Mouse (Mus musculus) midbrain, postnatal 0 days (tissue): ENCODE measurements at regions not wholly inside any gene's neighbourhood (a gene's known extent, or its start where the extent isn't known, plus 50 kb on each side); places are given as distances from the start of the nearest gene placed in this dataset.

ENCODE experiments used
- ATAC-seq: fragments of 200-750 bp; cut with Nextera tagmentation; 2 replicates; pipeline ENCODE4 v1.8.0; 2017; ENCODE audit warnings: moderate number of reproducible peaks, mild to moderate bottlenecking, moderate TSS enrichment, moderate library complexity; ENCODE audit not compliant: low FRiP score
- DNase-seq: peaks from one replicate; pipeline ENCODE4 v3.0.0-alpha.2; 2015; ENCODE audit warnings: low spot score
- H3K27ac ChIP-seq: fragments of 300-500 bp; sonication (generic); 2 replicates; pipeline ENCODE4 v1.5.1; 2014; ENCODE audit warnings: low read depth, mild to moderate bottlenecking, low read length, mixed read lengths
- H3K27me3 ChIP-seq: fragments of 300-500 bp; sonication (generic); 2 replicates; pipeline ENCODE4 v1.6.1; 2014; ENCODE audit warnings: low read length, control low read depth, mixed read lengths; ENCODE audit not compliant: insufficient read depth
- H3K36me3 ChIP-seq: fragments of 300-500 bp; sonication (generic); 2 replicates; pipeline ENCODE4 v1.6.1; 2014; ENCODE audit warnings: low read length, control low read depth, mixed read lengths; ENCODE audit not compliant: insufficient read depth
- H3K4me1 ChIP-seq: fragments of 300-500 bp; sonication (generic); 2 replicates; pipeline ENCODE4 v1.6.1; 2014; ENCODE audit warnings: mild to moderate bottlenecking, control low read depth, antibody characterized with exemption, low read length, mixed read lengths; ENCODE audit not compliant: insufficient read depth
- H3K4me2 ChIP-seq: fragments of 300-500 bp; sonication (generic); 2 replicates; pipeline ENCODE4 v1.6.1; 2014; ENCODE audit warnings: low read depth, mild to moderate bottlenecking, low read length, mixed read lengths; ENCODE audit not compliant: poor library complexity, severe bottlenecking
- H3K4me3 ChIP-seq: fragments of 300-500 bp; sonication (generic); 2 replicates; pipeline ENCODE4 v1.5.1; 2014; ENCODE audit warnings: low read depth, mild to moderate bottlenecking, low read length, moderate library complexity
- H3K9ac ChIP-seq: fragments of 300-500 bp; sonication (generic); replicated peaks from 2 replicates; pipeline ENCODE4 v1.6.1; 2014; ENCODE audit warnings: mild to moderate bottlenecking, low read length, moderate library complexity, mixed read lengths; ENCODE audit not compliant: poor library complexity, severe bottlenecking
- H3K9me3 ChIP-seq: fragments of 300-500 bp; sonication (generic); 2 replicates; pipeline ENCODE4 v1.6.1; 2016; ENCODE audit warnings: low read length, control low read depth
- CTCF ChIP-seq: IDR thresholded peaks from 2 replicates; pipeline ENCODE4 v1.5.1; 2016; ENCODE audit warnings: antibody characterized with exemption, mild to moderate bottlenecking
- WGBS: fragments of 180-500 bp; shearing (Covaris S2); extraction: QIAGEN DNeasy Blood & Tissue Kit; methylation state at CpG from one replicate; pipeline ENCODE4 v1.1.7; 2014; 5-methylcytosine and 5-hydroxymethylcytosine counted together

DNA sequence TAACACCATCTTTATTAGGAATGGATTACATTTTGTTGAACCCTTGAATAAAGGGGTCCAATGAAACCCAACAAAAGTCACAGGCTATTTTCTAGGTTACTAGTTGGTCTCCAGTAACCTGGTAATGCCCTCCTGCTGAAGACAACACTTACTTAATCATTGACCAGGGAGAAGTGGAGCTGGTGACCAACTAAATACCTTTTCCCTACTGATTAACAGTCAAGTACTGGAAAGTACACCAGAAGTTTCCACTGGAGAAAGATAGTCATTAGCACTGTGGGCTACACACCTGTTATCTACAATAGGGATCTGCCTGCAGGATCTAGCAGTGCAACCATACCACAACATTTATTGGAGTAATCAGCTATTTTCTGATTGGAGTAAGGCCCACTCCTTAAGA is 718.7 kb downstream of the Trhde start:
- DNase-seq: no peak
- H3K27me3 ChIP-seq: no peaks in the 10 kb centered on the region
- H3K4me3 ChIP-seq: no peak overlapping the region
- H3K9me3 ChIP-seq: no peaks in the 10 kb centered on the region
- H3K4me1 ChIP-seq: no peaks in the 10 kb centered on the region
- ATAC-seq: no peak
- no peak overlapping the region for H3K9ac ChIP-seq
- no peak overlapping the region for H3K27ac ChIP-seq
- TF ChIP-seq CTCF: no peak
- no peak overlapping the region for H3K4me2 ChIP-seq
- no peaks in the 10 kb centered on the region for H3K36me3 ChIP-seq

DNA sequence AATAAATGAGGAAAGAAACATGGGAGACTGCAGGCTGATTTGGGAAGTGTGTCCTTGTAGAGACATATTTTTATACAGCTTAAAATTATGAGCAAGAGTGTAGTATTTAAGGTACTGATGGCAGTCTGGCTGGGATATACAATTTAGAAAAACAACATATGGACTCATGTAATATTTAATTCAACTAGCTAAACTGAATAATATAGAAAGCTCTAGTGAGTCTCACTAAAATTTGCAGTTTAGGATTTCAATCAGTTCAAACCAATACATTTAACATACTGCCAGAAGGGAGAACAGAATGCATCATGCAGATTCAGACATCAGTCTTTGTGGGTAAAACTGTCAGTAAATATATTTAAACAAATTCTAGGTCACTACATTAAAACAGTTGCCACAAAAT is 760.1 kb downstream of the Trhde start:
- no peak for TF ChIP-seq CTCF
- no peak overlapping the region for H3K9ac ChIP-seq
- no peaks in the 10 kb centered on the region for H3K4me1 ChIP-seq
- no peaks in the 10 kb centered on the region for H3K36me3 ChIP-seq
- no peak for DNase-seq
- H3K27me3 ChIP-seq: no peaks in the 10 kb centered on the region
- H3K4me3 ChIP-seq: no peak overlapping the region
- no peak overlapping the region for H3K4me2 ChIP-seq
- ATAC-seq: no peak
- H3K27ac ChIP-seq: no peak overlapping the region
- H3K9me3 ChIP-seq: no peaks in the 10 kb centered on the region

DNA sequence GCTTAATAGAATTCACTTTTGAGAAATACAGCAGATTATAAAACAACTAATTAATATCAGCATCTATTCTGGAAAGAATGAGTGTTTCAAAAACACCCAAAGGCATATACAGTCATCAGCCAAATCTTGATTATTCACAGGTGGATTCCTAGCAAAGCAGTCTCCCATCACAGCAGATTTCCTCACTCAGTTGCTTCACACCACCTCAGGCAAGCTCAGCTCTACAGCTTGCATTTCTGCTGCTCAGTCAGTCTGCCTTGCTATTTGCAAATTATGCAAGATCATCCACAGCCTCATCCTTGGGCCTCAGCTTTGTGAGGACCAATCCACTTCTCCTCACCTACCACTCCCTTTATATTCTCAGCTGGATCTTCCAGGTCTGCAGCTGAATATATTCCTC is 788.7 kb downstream of the Trhde start:
- Histone ChIP-seq H3K9me3 (no peaks in the 10 kb centered on the region), H3K4me2 (no peak overlapping the region), H3K36me3 (no peaks in the 10 kb centered on the region), H3K4me3 (no peak overlapping the region), H3K9ac (no peak overlapping the region), H3K27me3 (no peaks in the 10 kb centered on the region), H3K4me1 (no peaks in the 10 kb centered on the region), H3K27ac (no peak overlapping the region)
- no peak for TF ChIP-seq CTCF
- DNase-seq (peak; percentile 47), ATAC-seq (peak; percentile 62; the same call in 1 of the 2 replicates)

DNA sequence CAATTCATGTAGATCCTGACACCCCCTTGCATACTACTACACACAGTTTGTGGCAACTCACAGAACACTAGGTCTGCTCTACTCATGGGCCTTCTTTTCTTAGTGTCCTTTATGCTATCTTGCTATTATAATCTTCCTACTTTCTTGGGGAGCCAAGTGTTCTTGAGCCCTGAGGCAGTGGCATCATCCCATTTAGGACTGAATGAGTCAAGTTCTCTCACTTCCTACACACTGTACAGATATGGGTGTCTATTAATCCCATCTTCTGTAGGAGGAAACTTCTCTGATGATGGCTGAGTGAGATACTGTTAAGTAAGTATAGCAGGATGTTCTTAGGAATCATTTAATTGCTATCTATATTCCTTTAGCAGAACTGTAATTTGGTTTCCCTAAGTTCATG is 816.7 kb downstream of the Trhde start:
- Histone ChIP-seq H3K4me3 (no peak overlapping the region), H3K9ac (no peak overlapping the region), H3K4me2 (no peak overlapping the region), H3K4me1 (no peaks in the 10 kb centered on the region), H3K36me3 (no peaks in the 10 kb centered on the region), H3K9me3 (no peaks in the 10 kb centered on the region), H3K27me3 (no peaks in the 10 kb centered on the region), H3K27ac (no peak overlapping the region)
- no peak for ATAC-seq
- DNase-seq: no peak
- TF ChIP-seq CTCF: no peak

DNA sequence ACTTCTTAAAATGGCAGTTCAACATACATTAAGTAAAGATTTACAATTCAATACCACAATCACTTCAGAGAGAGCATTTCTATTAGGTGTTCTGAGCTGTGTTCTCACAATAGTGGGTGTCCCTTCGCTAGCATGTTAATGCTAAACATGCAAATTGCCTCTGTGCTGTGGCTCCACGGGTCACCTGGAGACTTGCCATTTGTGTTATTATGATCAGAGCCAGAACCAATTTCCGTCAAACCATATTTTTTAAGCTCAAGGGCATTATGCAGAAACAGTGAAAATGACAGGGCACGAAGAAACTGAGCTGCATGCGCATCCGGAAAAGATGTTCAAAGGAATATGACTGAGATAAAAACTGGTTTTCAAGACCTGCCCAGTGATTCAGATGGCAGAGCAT is 829.3 kb downstream of the Trhde start:
- no peak overlapping the region for H3K27ac ChIP-seq
- 33% methylated on average over 6 of the region's 6 CpGs for WGBS
- H3K27me3 ChIP-seq: no peaks in the 10 kb centered on the region
- H3K4me3 ChIP-seq: no peak overlapping the region
- no peak overlapping the region for H3K4me2 ChIP-seq
- H3K36me3 ChIP-seq: no peaks in the 10 kb centered on the region
- H3K4me1 ChIP-seq: peaks cover 3% of the 10 kb centered on the region; the same call in 1 of the 2 replicates
- no peaks in the 10 kb centered on the region for H3K9me3 ChIP-seq
- peak; percentile 66 for DNase-seq
- no peak for TF ChIP-seq CTCF
- no peak for ATAC-seq
- no peak overlapping the region for H3K9ac ChIP-seq

DNA sequence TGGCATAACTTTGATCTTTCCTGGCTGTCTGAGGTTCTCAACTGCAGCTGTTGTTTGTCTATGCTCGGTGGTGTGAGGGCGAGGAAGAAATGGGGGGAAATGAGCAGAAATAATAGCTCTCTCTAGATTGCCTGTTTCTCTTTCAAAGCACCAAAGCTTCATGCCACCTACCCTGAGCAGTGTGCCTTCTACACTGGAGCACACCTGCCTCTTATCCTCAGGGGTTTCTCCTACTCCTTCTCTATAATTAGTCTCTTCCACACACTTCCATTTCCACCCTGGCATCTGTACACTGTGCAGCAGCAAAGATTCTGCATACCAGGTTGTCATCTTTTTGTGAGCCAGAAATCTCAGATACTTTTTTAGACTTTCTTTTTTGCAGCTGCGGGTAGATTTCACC is 855.3 kb downstream of the Trhde start:
- H3K27ac ChIP-seq: no peak overlapping the region
- H3K27me3 ChIP-seq: no peaks in the 10 kb centered on the region
- H3K4me3 ChIP-seq: no peak overlapping the region
- 49% methylated on average over 3 of the region's 3 CpGs for WGBS
- no peaks in the 10 kb centered on the region for H3K4me1 ChIP-seq
- no peak overlapping the region for H3K9ac ChIP-seq
- no peak; the same call in 1 of the 2 replicates for ATAC-seq
- H3K9me3 ChIP-seq: no peaks in the 10 kb centered on the region
- no peaks in the 10 kb centered on the region for H3K36me3 ChIP-seq
- H3K4me2 ChIP-seq: no peak overlapping the region
- no peak for TF ChIP-seq CTCF
- DNase-seq: no peak

GRCm38 (mm10) chr10:113939524-113939923 is 862.6 kb downstream of the Trhde start:
- no peak for TF ChIP-seq CTCF
- DNase-seq (no peak), ATAC-seq (no peak)
- Histone ChIP-seq H3K9ac (no peak overlapping the region), H3K9me3 (no peaks in the 10 kb centered on the region), H3K4me1 (no peaks in the 10 kb centered on the region; the same call in 1 of the 2 replicates), H3K36me3 (no peaks in the 10 kb centered on the region), H3K27ac (no peak overlapping the region), H3K27me3 (no peaks in the 10 kb centered on the region), H3K4me2 (no peak overlapping the region), H3K4me3 (no peak overlapping the region)
- WGBS: 52% methylated on average over 6 of the region's 6 CpGs
